Mouse (Mus musculus): ENCODE data around the gene Zbtb6.

DNA sequence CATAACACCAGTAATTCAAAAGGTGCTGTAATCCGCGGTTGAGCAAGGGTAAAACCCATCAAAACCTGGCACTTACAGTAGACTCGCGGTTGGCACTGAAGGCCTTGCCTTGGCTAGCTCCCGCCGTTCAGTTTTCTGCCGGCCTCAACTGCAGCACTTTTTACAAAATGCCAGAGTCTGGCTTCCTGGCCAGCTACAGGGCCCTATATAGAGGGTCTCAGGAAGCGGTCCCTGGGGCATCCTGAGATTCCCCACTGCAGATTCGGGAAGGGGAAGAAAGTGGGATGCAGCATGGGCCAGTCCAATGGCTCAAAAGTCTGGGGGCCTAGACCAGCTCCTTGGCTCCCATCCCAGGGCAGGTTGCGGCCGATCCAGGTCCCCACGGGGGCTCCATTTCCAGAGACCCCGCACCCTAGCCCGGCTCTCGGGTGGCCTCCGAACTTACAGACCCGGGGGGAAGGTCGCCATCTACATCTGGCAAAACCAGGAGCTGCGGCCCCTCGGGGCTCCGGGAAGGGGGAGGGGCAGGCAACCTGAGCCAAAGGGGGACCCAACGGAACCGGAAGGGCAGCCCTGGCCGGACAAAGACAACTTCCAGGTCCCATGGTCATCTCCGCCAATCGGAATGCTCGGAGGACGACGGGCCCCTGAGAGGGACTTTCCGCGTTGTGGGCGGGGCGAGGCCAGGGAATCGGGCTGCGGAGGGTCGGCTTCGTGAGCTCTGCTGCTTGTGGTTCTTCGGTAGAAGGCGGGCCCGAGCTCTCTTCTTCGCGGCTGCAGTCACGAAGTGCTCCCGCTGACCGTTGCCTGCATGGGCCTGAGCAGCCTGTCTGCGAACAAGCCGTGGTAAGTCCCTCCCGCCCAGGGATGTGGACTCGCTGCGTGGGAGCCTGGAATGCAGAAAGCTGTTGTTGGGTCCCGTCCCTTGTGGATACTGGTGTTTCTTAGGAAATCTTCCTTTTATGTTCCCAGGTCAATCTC, at the start of gene Zbtb6, which contains the start of the genes Zbtb26 and Rabgap1:
- TF ChIP-seq CTCF (IDR thresholded peaks at IDR 0.05; ENCODE audit: insufficient read depth, low read length): no peak
- TF ChIP-seq POLR2A (IDR thresholded peaks at IDR 0.05; ENCODE audit: borderline replicate concordance, extremely low read depth, low read depth, low read length): peak; percentile 87
